Mouse (Mus musculus): ENCODE measurements around the gene Syde1. TPM values are rescaled to one million over a fixed set of nuclear protein-coding genes. Genes with fewer than 3 reads are reported as not detected.

Gene Syde1
- total RNA-seq, 1 experiment from 2014 or later, result 4.9 TPM

Other genes starting within 250 kb of the Syde1 start
- gene Agpat3, start 239.5 kb downstream of the Syde1 start, total RNA-seq (2017), result 10.9 and 13.1 TPM in 2 replicates
- gene Rrp1, start 178.9 kb downstream of the Syde1 start, total RNA-seq (2017), result 310 and 472 TPM in 2 replicates
- gene Cstb, start 166.3 kb downstream of the Syde1 start, total RNA-seq (2017), result 28.9 and 59.0 TPM in 2 replicates
- 12.3 and 17.1 TPM in 2 replicates for gene Pdxk, start 127.0 kb downstream of the Syde1 start, total RNA-seq (2017)
- gene Olfr1358, start 74.5 kb downstream of the Syde1 start, total RNA-seq (2017), result not detected in 2 replicates
- 14.7 and 19.3 TPM in 2 replicates for gene Ilvbl, start 17.6 kb downstream of the Syde1 start, total RNA-seq (2017)
- gene Olfr1357, start 26.1 kb upstream of the Syde1 start, total RNA-seq (2017), result not detected in 2 replicates
- gene Casp14, start 126.3 kb upstream of the Syde1 start, total RNA-seq (2017), result not detected in 2 replicates
- gene Ccdc105, start 161.1 kb upstream of the Syde1 start, total RNA-seq (2017), result not detected in 2 replicates
- not detected in 2 replicates for gene Slc1a6, start 188.5 kb upstream of the Syde1 start, total RNA-seq (2017)

Data from hematopoietic stem cell, adult 5-6 weeks (primary cell).